In genomic region chr4:122905359-122905758, GRCm38 (mm10) we compare ENCODE assay signal across 23 mouse cellular contexts. TPM values are rescaled to one million over a fixed set of nuclear protein-coding genes. Genes with fewer than 3 reads are reported as not detected.
DNase-seq lines count a peak whose midpoint lies in the region; ATAC-seq and TF ChIP-seq lines count a peak whose summit lies in the region.
"Had no signal": no experiment of that assay in that cellular context is flagged by ENCODE, and none has a peak within 500 bp of the region (broad histone marks: within the 10 kb centered on the region; RNA-seq: fewer than 3 reads in every experiment).

No protein-coding gene starts in this region.

- WGBS in intestine, postnatal 0 days, result 50% methylated on average over 10 of the region's 10 CpGs
- WGBS in intestine, embryonic 15.5 days, result 74% methylated on average over 10 of the region's 10 CpGs
- 56% methylated on average over 10 of the region's 10 CpGs for WGBS in lung, postnatal 0 days
- WGBS in lung, adult 2 months, result 69% methylated on average over 10 of the region's 10 CpGs
- WGBS in limb, embryonic 15.5 days, result 33% methylated on average over 10 of the region's 10 CpGs
- 93% methylated on average over 10 of the region's 10 CpGs for WGBS in midbrain, postnatal 0 days

- H3K4me3 ChIP-seq in intestine, postnatal 0 days (ENCODE audit: low read depth, low read length), result no peak overlapping the region
- no peak overlapping the region for H3K4me3 ChIP-seq in intestine, embryonic 15.5 days (replicated peaks)
- no peak overlapping the region for H3K4me3 ChIP-seq in lung, postnatal 0 days (ENCODE audit: low read depth, low read length)
- H3K4me3 ChIP-seq in lung, adult 2 months (replicated peaks; ENCODE audit: extremely low read depth, low read depth, low read length), result no peak overlapping the region
- no peak overlapping the region for H3K4me3 ChIP-seq in limb, embryonic 15.5 days
- no peak overlapping the region for H3K4me3 ChIP-seq in midbrain, postnatal 0 days (ENCODE audit: low read depth, low read length)
- H3K4me3 ChIP-seq: embryonic facial prominence, embryonic 10.5 days; embryonic facial prominence, embryonic 12.5 days; forebrain, embryonic 13.5 days; forebrain, embryonic 15.5 days had no signal

- no peak for TF ChIP-seq EP300 in lung, postnatal 0 days (IDR thresholded peaks at IDR 0.05)

- H3K4me1 ChIP-seq in intestine, postnatal 0 days (replicated peaks; ENCODE audit: control insufficient read depth, insufficient read depth, low read length), result no peaks in the 10 kb centered on the region
- no peaks in the 10 kb centered on the region for H3K4me1 ChIP-seq in intestine, embryonic 15.5 days (replicated peaks)
- H3K4me1 ChIP-seq in lung, postnatal 0 days (ENCODE audit: insufficient read depth, low read depth, low read length), result no peaks in the 10 kb centered on the region
- no peaks in the 10 kb centered on the region for H3K4me1 ChIP-seq in lung, adult 2 months (ENCODE audit: control insufficient read depth, insufficient read depth, low read length)
- no peaks in the 10 kb centered on the region for H3K4me1 ChIP-seq in limb, embryonic 15.5 days
- H3K4me1 ChIP-seq in midbrain, postnatal 0 days (ENCODE audit: insufficient read depth, low read length), result 0 out of 2 replicates have a peak, but pooled peaks cover 7% of the 10 kb centered on the region
- H3K4me1 ChIP-seq: embryonic facial prominence, embryonic 10.5 days; embryonic facial prominence, embryonic 12.5 days had no signal

- no peak overlapping the region for H3K27ac ChIP-seq in intestine, postnatal 0 days (ENCODE audit: low read depth, low read length)
- no peak overlapping the region for H3K27ac ChIP-seq in intestine, embryonic 15.5 days
- H3K27ac ChIP-seq in lung, postnatal 0 days (ENCODE audit: low read length), result no peak overlapping the region
- H3K27ac ChIP-seq in limb, embryonic 15.5 days, result no peak overlapping the region
- no peak overlapping the region for H3K27ac ChIP-seq in midbrain, postnatal 0 days (ENCODE audit: low read depth, low read length)
- H3K27ac ChIP-seq: embryonic facial prominence, embryonic 10.5 days; embryonic facial prominence, embryonic 12.5 days; forebrain, embryonic 13.5 days; forebrain, embryonic 15.5 days had no signal

- no peaks in the 10 kb centered on the region for H3K9me3 ChIP-seq in intestine, postnatal 0 days (ENCODE audit: control insufficient read depth)
- no peaks in the 10 kb centered on the region for H3K9me3 ChIP-seq in intestine, embryonic 15.5 days
- H3K9me3 ChIP-seq in lung, postnatal 0 days (ENCODE audit: low read length), result no peaks in the 10 kb centered on the region
- H3K9me3 ChIP-seq in limb, embryonic 15.5 days, result no peaks in the 10 kb centered on the region
- no peaks in the 10 kb centered on the region for H3K9me3 ChIP-seq in midbrain, postnatal 0 days (ENCODE audit: low read length)
- H3K9me3 ChIP-seq: embryonic facial prominence, embryonic 12.5 days; forebrain, embryonic 13.5 days; forebrain, embryonic 15.5 days had no signal

- H3K36me3 ChIP-seq in intestine, postnatal 0 days (ENCODE audit: control insufficient read depth, insufficient read depth), result no peaks in the 10 kb centered on the region
- H3K36me3 ChIP-seq in intestine, embryonic 15.5 days, result no peaks in the 10 kb centered on the region
- no peaks in the 10 kb centered on the region for H3K36me3 ChIP-seq in lung, postnatal 0 days (ENCODE audit: insufficient read depth, low read length)
- no peaks in the 10 kb centered on the region for H3K36me3 ChIP-seq in limb, embryonic 15.5 days
- H3K36me3 ChIP-seq in midbrain, postnatal 0 days (ENCODE audit: insufficient read depth, low read length), result no peaks in the 10 kb centered on the region
- H3K36me3 ChIP-seq: embryonic facial prominence, embryonic 10.5 days; embryonic facial prominence, embryonic 12.5 days; forebrain, embryonic 15.5 days had no signal

- TF ChIP-seq POLR2A in lung, adult 2 months (IDR thresholded peaks at IDR 0.05; ENCODE audit: borderline replicate concordance, extremely low read depth, low read depth, low read length), result no peak

- DNase-seq in lung, postnatal 0 days (ENCODE audit: low spot score), result peak; percentile 23
- no peak for DNase-seq in lung, adult 2 months
- DNase-seq in forelimb bud, embryonic 11.5 days (ENCODE audit: low read depth, low spot score), result peak; percentile 25
- DNase-seq in layer of hippocampus, postnatal 14 days (ENCODE audit: low spot score in 2 of 2), result no peak
- no peak for DNase-seq in midbrain, postnatal 0 days (ENCODE audit: low spot score)
- DNase-seq: adrenal gland, adult 8-10 months; adrenal gland, postnatal 14 days; adrenal gland, postnatal 36 days; B cell, adult 2 months; cerebellum, adult 11-12 months; cerebellum, adult 2 months; cerebellum, adult 9-10 months; cerebellum, postnatal 10 days; cerebellum, postnatal 25 days had no signal

- no peak overlapping the region for H3K9ac ChIP-seq in intestine, postnatal 0 days (ENCODE audit: low read depth, low read length)
- no peak overlapping the region for H3K9ac ChIP-seq in intestine, embryonic 15.5 days
- no peak overlapping the region for H3K9ac ChIP-seq in lung, postnatal 0 days (replicated peaks; ENCODE audit: low read depth)
- H3K9ac ChIP-seq in limb, embryonic 15.5 days, result no peak overlapping the region
- no peak overlapping the region for H3K9ac ChIP-seq in midbrain, postnatal 0 days (replicated peaks; ENCODE audit: low read length, poor library complexity, severe bottlenecking)
- H3K9ac ChIP-seq: embryonic facial prominence, embryonic 12.5 days; forebrain, embryonic 13.5 days; forebrain, embryonic 15.5 days had no signal

- TF ChIP-seq CTCF in intestine, postnatal 0 days (IDR thresholded peaks at IDR 0.05; ENCODE audit: low read depth), result no peak
- no peak for TF ChIP-seq CTCF in lung, postnatal 0 days (IDR thresholded peaks at IDR 0.05)
- TF ChIP-seq CTCF in lung, adult 2 months (IDR thresholded peaks at IDR 0.05; ENCODE audit: insufficient read depth, low read length), result no peak
- TF ChIP-seq CTCF in midbrain, postnatal 0 days (IDR thresholded peaks at IDR 0.05), result no peak

- ATAC-seq in intestine, postnatal 0 days, result peak; percentile 75
- no peak for ATAC-seq in intestine, embryonic 15.5 days
- no peak for ATAC-seq in lung, postnatal 0 days
- peak; percentile 52; the same call in 1 of the 2 replicates for ATAC-seq in limb, embryonic 15.5 days (ENCODE audit: insufficient number of reproducible peaks, low FRiP score, low TSS enrichment, low read depth)
- no peak for ATAC-seq in midbrain, postnatal 0 days (ENCODE audit: low FRiP score)
- ATAC-seq: activated CD4-positive, CD25-positive, alpha-beta regulatory T cell, adult 4 months; forebrain, embryonic 13.5 days; forebrain, embryonic 15.5 days; Patski had no signal

- H3K27me3 ChIP-seq in intestine, postnatal 0 days (replicated peaks; ENCODE audit: control insufficient read depth, insufficient read depth, low read length), result no peaks in the 10 kb centered on the region
- no peaks in the 10 kb centered on the region for H3K27me3 ChIP-seq in intestine, embryonic 15.5 days (replicated peaks)
- no peaks in the 10 kb centered on the region for H3K27me3 ChIP-seq in lung, postnatal 0 days (replicated peaks; ENCODE audit: insufficient read depth, low read length)
- no peaks in the 10 kb centered on the region for H3K27me3 ChIP-seq in limb, embryonic 15.5 days
- no peaks in the 10 kb centered on the region for H3K27me3 ChIP-seq in midbrain, postnatal 0 days (ENCODE audit: insufficient read depth, low read length)
- H3K27me3 ChIP-seq: embryonic facial prominence, embryonic 12.5 days; forebrain, embryonic 13.5 days; forebrain, embryonic 15.5 days; Patski had no signal

- H3K4me2 ChIP-seq in intestine, postnatal 0 days (replicated peaks; ENCODE audit: low read depth), result no peak overlapping the region
- no peak overlapping the region for H3K4me2 ChIP-seq in intestine, embryonic 15.5 days (replicated peaks)
- no peak overlapping the region for H3K4me2 ChIP-seq in lung, postnatal 0 days (replicated peaks; ENCODE audit: low read depth, low read length)
- H3K4me2 ChIP-seq in limb, embryonic 15.5 days, result no peak overlapping the region
- no peak overlapping the region for H3K4me2 ChIP-seq in midbrain, postnatal 0 days (ENCODE audit: low read depth, low read length, poor library complexity, severe bottlenecking)
- H3K4me2 ChIP-seq: embryonic facial prominence, embryonic 12.5 days; forebrain, embryonic 13.5 days; forebrain, embryonic 15.5 days had no signal

RNA-seq across cellular contexts. Expression of gene Cap1, which starts 19.5 kb away (rescaled TPM):
- 58.4 and 60.4 TPM in 2 replicates for polyA plus RNA-seq in intestine, postnatal 0 days (2015; fragmentation: Nextera tagmentation; extraction: Ambion mirVana)
- polyA plus RNA-seq in intestine, embryonic 15.5 days (2015; fragmentation: Nextera tagmentation; extraction: Ambion mirVana), result 82.4 and 84.9 TPM in 2 replicates
- 66.8 and 66.9 TPM in 2 replicates for polyA plus RNA-seq in lung, postnatal 0 days (2015; fragmentation: Nextera tagmentation; extraction: Ambion mirVana)
- 101 and 124 TPM in 2 replicates for polyA plus RNA-seq in lung, adult 2 months (2012; rRNA removed)
- polyA plus RNA-seq in limb, embryonic 15.5 days (2015; fragmentation: Nextera tagmentation; extraction: Ambion mirVana), result 64.5 and 78.3 TPM in 2 replicates
- total RNA-seq in layer of hippocampus, postnatal 14 days (2021), result 100 to 1,000 TPM; 231 to 249 TPM
- 145 and 157 TPM in 2 replicates for total RNA-seq in midbrain, postnatal 0 days (2014; rRNA removed)
- polyA plus RNA-seq in midbrain, postnatal 0 days (2015; fragmentation: Nextera tagmentation; extraction: Ambion mirVana), result 58.9 and 60.9 TPM in 2 replicates

RNA-seq across cellular contexts. Expression of gene Mfsd2a, which starts 55.6 kb away (rescaled TPM):
- 189 and 247 TPM in 2 replicates for polyA plus RNA-seq in intestine, postnatal 0 days (2015; fragmentation: Nextera tagmentation; extraction: Ambion mirVana)
- polyA plus RNA-seq in intestine, embryonic 15.5 days (2015; fragmentation: Nextera tagmentation; extraction: Ambion mirVana), result 2.1 and 2.3 TPM in 2 replicates
- 0.38 and 1.2 TPM in 2 replicates for polyA plus RNA-seq in lung, postnatal 0 days (2015; fragmentation: Nextera tagmentation; extraction: Ambion mirVana)
- polyA plus RNA-seq in lung, adult 2 months (2012; rRNA removed), result 7.2 and 11.3 TPM in 2 replicates
- polyA plus RNA-seq in limb, embryonic 15.5 days (2015; fragmentation: Nextera tagmentation; extraction: Ambion mirVana), result 16.0 and 18.3 TPM in 2 replicates
- 10 to 100 TPM; 71.2 to 86.1 TPM for total RNA-seq in layer of hippocampus, postnatal 14 days (2021)
- total RNA-seq in midbrain, postnatal 0 days (2014; rRNA removed), result 47.3 and 57.7 TPM in 2 replicates
- polyA plus RNA-seq in midbrain, postnatal 0 days (2015; fragmentation: Nextera tagmentation; extraction: Ambion mirVana), result 30.3 and 34.6 TPM in 2 replicates

Comparison
In these comparisons a context has a peak if more than half of its experiments do, and no peak if none do; other contexts are left out.
1. ATAC-seq: peak in intestine, postnatal 0 days (single experiment) and limb, embryonic 15.5 days (single experiment); none in intestine, embryonic 15.5 days (single experiment), lung, postnatal 0 days (single experiment) and midbrain, postnatal 0 days (single experiment).
2. DNase-seq: peak in lung, postnatal 0 days (single experiment) and forelimb bud, embryonic 11.5 days (single experiment); none in lung, adult 2 months (single experiment), layer of hippocampus, postnatal 14 days (0 of 2) and midbrain, postnatal 0 days (single experiment).